Mouse (Mus musculus): Measurements from ENCODE around the gene Tbc1d14.

Gene Tbc1d14

GRCm38 (mm10) chr5:36578982-36579381 lies 14.1 kb downstream of the Tbc1d14 start:
- CTCF ChIA-PET = no interaction called here

DNA sequence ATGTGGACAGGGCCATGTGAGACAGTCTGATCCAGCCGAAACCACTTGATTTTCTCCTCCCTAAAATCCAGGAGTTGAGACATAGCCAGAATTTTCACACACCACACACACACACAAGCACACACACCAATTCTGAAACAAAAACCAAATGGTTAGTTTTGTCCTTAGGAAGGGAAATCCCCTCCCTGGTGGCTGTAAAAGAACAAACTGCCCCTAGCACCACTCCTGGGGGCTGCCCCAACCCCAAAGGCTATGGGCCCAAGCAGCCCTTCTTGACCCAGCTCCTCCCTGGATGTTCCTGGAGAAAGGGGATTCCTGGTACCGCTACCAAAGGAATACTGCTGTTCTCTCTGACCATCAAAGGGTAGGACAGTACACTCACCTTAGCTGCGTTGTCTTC lies 16.6 kb downstream of the Tbc1d14 start:
- CTCF ChIA-PET = no interaction called here

GRCm38 (mm10) chr5:36575745-36576144 lies 17.3 kb downstream of the Tbc1d14 start:
- CTCF ChIA-PET = no interaction called here

DNA sequence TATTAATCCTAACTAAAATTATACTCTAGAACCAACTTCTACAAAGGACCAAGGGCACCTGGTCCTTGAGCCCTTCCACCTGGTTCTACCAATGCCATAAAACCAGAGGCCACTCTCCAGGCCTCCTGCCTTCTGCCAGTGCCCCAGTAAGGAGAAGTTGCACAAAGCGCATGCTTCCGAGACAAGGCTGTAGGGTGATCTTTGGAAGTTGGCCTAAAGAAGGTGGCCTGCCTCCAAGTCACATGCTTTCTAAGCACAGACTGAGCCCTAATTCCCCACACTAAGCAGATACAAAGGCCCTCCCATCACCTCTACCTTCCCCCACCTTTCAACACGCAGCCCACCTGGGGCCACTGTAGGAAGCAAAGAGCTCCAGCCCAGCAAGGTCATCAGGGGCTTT lies 17.8 kb downstream of the Tbc1d14 start:
- CTCF ChIA-PET = no interaction called here

- CTCF ChIA-PET = interaction anchor here (0.6 kb wide), 2 partner anchors 17 to 99 kb away, joined by 3 to 8 read pairs; no protein-coding TSS in a partner anchor
Observed at GRCm38 (mm10) chr5:36574147-36574870, 18.8 kb downstream of the Tbc1d14 start.

DNA sequence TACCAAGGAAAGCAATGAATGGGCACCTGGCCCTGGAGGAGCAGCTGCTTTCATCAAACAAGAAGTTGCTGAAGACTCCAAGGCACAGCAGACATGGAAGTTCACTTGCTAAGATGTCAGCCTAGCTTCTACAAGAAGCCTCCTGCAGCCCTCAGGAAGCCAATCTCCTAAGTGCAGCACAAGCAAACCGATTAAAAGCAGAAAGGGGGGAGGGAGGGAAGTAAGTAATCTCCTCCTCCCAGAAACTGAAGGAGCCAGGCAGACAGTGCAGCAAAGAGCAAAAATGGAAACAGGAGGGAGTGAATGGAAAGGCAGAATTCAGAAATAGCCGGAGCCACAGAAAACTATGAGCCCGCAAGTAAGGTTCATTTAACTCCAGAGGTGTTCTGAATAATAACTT lies 19.7 kb downstream of the Tbc1d14 start:
- CTCF ChIA-PET = interaction anchor here (0.6 kb wide), 2 partner anchors 17 to 179 kb away, joined by 3 to 8 read pairs; no protein-coding TSS in a partner anchor

- CTCF ChIA-PET = no interaction called here
Observed at GRCm38 (mm10) chr5:36571371-36571770, 21.7 kb downstream of the Tbc1d14 start.

DNA sequence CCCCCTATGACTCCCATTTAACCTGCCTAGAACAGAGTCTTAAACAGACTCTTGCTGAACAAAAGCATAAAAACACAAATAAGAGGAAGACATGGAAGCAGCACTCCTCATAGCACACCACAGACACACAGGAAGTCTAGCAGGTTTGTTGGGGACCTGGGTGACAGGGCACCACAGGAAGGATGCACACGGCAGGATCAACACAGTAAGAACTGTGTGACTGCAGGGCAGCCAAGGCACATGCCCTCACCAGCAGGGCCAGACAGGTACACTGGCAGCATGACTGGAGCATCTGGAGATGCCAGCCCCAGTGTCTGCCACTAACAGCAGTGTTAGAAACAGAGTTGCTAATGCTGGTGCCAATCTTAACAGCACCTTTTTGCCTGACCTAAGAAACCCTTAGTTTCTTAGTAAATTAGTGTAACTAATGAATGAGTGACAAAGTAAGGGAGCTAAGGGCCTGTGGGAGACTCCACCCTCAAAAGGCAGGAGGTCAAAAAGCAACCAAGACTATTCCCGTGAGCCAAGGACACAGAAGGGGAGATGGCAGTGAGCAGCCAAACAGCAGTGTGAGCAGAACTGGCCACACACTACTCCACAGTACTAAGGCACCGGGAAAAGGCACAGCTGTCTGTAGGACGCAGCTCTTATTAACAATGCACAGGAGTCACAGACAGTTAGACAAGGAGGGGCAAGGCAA lies 22.4 kb downstream of the Tbc1d14 start:
- CTCF ChIA-PET = no interaction called here

- CTCF ChIA-PET = no interaction called here
Observed at GRCm38 (mm10) chr5:36570098-36570497, 23.0 kb downstream of the Tbc1d14 start.

GRCm38 (mm10) chr5:36568118-36568517 lies 25.0 kb downstream of the Tbc1d14 start:
- CTCF ChIA-PET = no interaction called here

DNA sequence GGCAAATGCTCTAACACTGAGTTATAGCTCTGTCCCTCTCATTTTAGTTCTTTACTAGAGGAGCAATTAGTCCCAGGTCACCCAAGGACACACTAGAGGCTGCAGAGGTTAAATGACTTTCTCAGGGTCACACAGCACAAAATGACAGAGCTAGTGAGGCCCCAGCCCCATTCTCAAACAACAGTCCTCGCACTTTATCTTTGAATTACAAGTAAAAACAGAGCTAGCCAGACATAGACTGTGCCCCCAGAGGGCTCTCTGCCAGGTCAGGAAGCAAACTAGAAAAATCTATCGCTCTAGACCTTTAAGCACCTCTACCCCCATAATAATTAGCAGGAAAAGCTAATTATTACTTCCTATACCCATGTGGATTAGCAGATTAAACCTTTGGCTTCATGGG lies 25.4 kb downstream of the Tbc1d14 start:
- CTCF ChIA-PET = no interaction called here

GRCm38 (mm10) chr5:36564530-36564929 lies 28.5 kb downstream of the Tbc1d14 start:
- CTCF ChIA-PET = no interaction called here

GRCm38 (mm10) chr5:36563741-36564140 lies 29.3 kb downstream of the Tbc1d14 start:
- CTCF ChIA-PET = no interaction called here

DNA sequence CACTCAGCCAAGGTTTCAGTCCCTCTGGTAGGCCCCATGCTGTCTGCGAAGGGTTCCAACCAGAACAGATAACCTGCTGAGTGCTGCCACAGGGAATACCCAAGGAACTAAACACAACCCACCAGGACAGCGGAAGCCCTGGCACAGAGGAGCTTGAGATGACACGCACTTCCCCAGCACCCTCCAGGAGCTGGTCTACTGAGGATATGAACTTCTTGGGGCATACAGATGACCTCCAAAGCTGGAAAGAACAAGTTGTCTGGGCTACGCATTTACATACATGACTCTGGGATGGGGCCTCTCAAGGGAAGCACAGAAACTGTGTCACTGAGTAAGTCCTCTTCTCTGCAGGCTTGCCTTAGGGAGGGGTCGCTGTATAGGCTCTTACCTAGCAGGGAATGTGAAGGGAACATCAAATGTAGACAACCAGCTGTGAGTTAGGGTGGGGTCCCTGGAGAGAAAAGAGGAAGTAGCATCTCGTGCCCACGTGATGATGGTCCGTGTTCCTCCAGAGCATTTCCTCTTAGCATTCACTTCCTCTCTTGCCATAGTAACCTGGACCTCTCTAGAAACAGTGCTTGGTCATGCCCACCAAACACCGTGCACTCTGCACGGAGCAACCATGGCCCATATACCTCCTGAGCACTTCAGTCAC lies 30.2 kb downstream of the Tbc1d14 start:
- CTCF ChIA-PET = interaction anchor here (1.1 kb wide), 1 partner anchor 77 kb away, joined by 8 read pairs; no protein-coding TSS in a partner anchor

GRCm38 (mm10) chr5:36561509-36561908 lies 31.6 kb downstream of the Tbc1d14 start:
- CTCF ChIA-PET = interaction anchor here (0.7 kb wide), 1 partner anchor 97 kb away, joined by 4 read pairs; the partner anchor contains the start of gene Grpel1

DNA sequence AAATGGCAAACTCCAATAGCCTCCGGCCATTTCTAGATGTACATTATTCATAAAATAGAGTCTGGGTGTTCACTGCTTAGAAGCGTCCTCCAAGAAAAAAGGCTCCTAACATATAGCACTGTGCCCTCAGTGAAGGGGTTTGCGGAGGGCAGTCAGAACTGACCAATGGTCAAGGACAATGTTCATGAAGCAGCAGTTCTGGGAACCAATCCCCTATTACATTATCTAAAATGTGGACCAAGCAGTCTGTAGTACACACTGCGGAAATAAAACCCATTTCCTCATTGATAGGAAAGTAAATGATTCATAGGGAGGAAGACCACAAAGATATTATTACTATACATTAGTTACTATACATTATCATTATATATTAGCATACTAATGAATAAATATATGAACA lies 32.6 kb downstream of the Tbc1d14 start:
- CTCF ChIA-PET = no interaction called here

GRCm38 (mm10) chr5:36559510-36560235 lies 33.4 kb downstream of the Tbc1d14 start:
- CTCF ChIA-PET = interaction anchor here (0.5 kb wide), 1 partner anchor 111 kb away, joined by 5 read pairs; no protein-coding TSS in a partner anchor

DNA sequence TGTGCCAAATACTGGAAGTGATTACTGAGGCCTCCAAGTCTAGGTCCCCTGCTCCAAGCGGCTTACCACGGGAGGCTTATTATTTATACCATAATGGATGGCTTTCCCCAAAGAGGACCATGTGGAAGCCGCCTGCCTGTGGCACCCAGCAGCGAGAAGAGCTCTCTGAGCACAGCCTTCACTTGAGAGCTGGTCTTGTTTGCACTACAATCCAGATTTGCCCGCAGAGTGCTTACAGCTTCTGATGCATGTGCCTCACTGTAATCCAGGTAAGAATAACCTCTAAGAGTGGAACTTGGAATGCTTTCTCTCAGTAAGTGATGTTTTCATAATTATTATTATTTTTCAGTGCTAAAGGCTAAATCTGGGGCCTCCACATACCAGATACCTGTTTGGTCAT lies 34.0 kb downstream of the Tbc1d14 start:
- CTCF ChIA-PET = interaction anchor here (0.5 kb wide), 1 partner anchor 112 kb away, joined by 5 read pairs; no protein-coding TSS in a partner anchor

GRCm38 (mm10) chr5:36558526-36558925 lies 34.5 kb downstream of the Tbc1d14 start:
- CTCF ChIA-PET = no interaction called here

DNA sequence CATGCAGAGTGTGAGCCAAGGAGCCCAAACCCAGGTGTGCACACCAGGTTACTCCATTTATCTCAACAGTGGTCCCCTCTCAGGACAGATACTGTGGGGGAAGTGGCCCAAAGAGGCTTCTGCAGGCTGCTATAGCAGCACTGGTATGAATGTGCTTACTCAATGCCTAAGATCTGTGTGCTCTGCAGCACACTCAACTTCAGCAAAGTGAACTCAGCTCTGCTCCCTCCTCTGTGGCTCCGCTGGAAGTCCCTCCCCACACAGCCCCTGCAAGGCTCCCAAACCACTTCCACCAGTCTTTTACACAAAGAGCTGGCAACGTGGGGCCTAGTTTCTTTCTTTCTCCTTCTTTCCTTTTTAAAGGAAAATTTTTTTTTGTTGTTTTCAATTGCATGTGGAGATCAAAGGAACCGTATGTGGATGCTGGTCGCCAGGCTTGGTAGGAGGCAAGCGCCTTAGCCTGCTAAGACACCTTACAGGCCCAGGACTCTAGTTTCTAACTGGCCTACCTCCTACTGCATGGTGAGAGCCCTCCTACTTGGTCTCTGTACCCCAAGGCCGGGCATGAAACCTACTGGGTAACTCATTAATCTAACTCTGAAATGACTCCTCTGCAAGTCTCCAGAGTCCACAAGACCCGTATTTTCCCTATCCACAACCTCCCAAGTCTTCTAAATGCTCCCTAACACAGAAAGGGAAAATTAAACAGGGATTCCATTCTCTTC lies 35.3 kb downstream of the Tbc1d14 start:
- CTCF ChIA-PET = no interaction called here

- CTCF ChIA-PET = interaction anchor here (0.6 kb wide), 1 partner anchor 17 kb away, joined by 3 read pairs; no protein-coding TSS in a partner anchor
Observed at GRCm38 (mm10) chr5:36556906-36557305, 36.2 kb downstream of the Tbc1d14 start.
